Mouse (Mus musculus) T-helper 2 cell (primary cell): ENCODE results near the gene Tnrc18.

ENCODE experiments used
- in situ Hi-C: fragments of 300-600 bp; cut with MboI, MseI; formaldehyde crosslinking; loops from one replicate; pipeline ENCODE4 v1.15.1; 2025; ENCODE audit warnings: high pct_unique_total_duplicates

Tnrc18 gene

DNA sequence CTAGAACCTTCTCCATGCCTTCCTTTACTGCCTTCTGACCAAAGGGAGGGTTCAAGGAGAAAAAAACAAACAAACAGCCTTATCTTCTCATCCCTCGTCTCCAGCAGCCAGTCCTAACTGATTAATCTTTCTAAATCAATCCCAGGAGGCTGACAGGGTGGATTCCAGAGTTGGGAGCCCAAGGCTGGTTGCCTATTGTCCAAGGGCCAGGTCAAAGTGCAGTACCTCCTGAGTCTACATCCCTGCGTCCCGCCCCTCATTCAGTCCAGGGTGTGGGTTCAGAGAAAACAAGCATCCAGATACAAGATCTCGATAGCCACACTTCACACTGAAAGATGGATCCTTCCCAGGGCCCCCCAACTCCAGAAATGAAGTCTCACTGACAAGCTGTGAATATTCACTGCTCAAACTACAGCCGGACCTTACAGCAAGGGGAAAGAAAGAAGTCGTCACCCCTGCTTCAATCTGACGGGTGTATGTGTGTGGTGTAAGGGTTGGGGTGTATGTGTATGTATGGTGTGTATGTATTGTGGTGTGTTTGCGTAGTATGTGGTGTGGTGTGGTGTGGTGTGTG lies 5.5 kb downstream of the Tnrc18 start:
- in situ Hi-C loops: no loop called here

DNA sequence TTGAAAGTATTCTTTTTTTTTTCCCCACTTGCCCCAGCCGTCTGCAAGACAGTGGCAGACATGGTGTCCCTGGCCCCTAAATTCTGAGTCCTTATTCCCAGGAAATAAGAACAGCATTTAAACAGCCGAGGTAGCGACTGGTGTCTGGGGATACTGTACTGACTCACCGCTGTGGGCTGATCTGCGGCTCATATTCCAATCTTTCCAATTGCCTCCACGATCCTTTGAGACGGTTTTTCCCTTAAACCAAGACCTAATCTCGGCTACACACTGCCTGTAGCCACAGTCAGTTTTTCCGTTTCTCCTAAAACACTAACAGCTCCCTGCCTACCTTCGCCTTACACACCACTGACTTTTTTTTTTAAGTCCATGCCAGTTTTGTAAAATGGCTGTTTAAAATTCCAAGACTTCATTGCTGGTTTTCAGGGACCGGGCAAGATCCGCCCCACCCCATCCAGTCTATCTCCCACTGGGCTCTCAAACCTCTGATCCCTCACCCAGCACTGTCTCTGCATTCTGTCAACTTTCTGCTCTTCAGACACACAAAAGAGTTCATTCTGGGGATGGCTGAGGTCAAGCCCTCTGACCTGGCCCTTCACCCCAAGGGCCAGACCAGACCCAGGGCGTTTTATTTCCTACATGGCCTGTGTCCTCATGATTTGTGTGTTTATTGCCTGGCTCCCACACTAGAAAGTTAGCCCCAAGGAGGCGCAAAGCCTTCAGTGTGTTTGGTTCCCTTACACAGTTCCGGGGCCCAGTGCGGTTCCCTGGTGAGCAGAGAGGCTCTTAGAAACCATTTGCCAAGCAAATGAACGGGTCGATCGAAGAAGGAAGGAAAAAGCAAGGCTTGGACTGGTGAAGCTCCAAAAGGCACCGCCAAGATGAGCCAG lies 6.5 kb downstream of the Tnrc18 start:
- in situ Hi-C loops: no loop called here

GRCm38 (mm10) chr5:142807661-142808060 lies 9.8 kb downstream of the Tnrc18 start:
- in situ Hi-C loops: no loop called here

- in situ Hi-C loops: no loop called here
Measured at GRCm38 (mm10) chr5:142803746-142804145, 13.7 kb downstream of the Tnrc18 start.

GRCm38 (mm10) chr5:142802884-142803283 lies 14.6 kb downstream of the Tnrc18 start:
- in situ Hi-C loops: no loop called here

- in situ Hi-C loops: no loop called here
Measured at GRCm38 (mm10) chr5:142801977-142802376, 15.5 kb downstream of the Tnrc18 start.

DNA sequence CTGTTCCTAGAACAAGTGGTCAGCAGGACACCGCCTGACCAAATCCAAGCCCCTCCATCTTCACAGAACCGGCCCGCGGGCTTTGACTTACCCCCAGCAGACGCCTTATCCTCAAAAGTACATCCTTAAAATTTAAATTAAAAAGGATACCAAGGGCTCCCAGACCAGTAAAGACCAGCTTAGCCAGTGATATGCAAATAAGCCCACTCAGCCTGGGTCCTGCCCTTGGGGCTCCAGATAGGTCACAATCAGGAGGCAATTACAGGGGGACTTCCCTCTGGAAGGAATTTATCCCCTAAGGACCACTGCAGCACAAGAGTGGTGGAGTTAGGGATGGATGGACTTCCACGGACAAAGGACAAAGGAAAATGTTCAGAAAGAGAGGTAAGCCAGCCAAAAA lies 16.8 kb downstream of the Tnrc18 start:
- in situ Hi-C loops: no loop called here

DNA sequence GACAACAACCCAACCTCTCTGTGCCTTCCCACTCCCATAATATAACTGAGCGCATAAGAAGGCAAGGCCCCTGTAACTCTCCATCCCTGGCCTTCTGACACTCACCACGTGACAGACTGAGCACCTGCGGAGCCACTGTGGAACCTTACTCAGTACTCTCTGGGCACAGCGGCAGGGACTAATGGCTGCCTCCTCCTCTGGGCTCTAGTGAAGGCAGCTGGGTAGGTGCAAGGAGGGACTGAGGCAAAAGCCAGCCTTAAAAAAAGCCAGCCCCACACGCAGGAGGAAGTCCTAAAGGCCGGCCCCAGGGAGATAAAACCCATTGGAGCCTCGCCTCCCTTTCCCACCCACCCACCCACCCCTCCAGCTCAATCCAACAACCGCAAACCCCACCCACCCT lies 17.3 kb downstream of the Tnrc18 start:
- in situ Hi-C loops: no loop called here

- in situ Hi-C loops: no loop called here
Measured at GRCm38 (mm10) chr5:142799259-142799658, 18.2 kb downstream of the Tnrc18 start.

DNA sequence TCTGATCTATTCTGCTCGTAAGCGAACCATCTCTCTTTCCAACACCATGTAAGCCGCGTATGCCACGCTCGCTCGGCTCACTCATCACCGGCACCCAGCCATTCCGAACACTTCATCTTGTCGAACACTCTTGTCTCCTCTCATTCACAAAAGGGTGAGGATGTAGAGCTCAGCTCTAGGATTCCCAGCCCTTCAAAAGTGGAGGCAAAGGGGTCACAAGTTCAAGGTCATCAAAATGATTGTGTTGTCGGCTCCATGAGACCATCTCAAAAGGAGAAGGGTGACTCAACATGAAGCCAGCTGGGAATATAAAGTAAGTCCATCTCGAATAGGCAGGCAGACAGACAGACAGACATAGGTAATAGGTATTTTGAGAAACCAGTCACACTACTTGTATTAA lies 19.3 kb downstream of the Tnrc18 start:
- in situ Hi-C loops: no loop called here

GRCm38 (mm10) chr5:142797620-142798019 lies 19.8 kb downstream of the Tnrc18 start:
- in situ Hi-C loops: no loop called here

GRCm38 (mm10) chr5:142796921-142797320 lies 20.5 kb downstream of the Tnrc18 start:
- in situ Hi-C loops: no loop called here

DNA sequence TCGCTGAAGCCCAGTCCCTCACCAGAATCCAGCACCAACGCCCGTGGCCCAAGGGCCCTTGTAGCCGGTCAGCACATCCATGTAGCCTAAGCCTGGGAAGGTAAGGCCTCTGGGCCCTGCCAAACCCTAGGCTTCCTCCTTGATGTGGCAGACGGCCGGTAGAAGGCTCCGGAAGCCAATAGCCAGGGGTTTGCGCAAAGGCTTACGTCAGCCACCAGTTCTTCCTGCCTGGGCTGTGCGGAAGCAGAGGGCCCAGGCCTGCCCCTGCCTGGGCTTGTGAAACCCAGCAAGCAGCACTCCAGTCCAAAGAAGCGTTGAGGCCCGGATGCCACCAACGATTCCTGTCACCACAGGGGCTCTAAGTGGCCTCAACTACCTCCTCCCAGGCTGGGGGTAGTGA lies 22.9 kb downstream of the Tnrc18 start:
- in situ Hi-C loops: no loop called here

GRCm38 (mm10) chr5:142794161-142794560 lies 23.3 kb downstream of the Tnrc18 start:
- in situ Hi-C loops: no loop called here

- in situ Hi-C loops: no loop called here
Measured at GRCm38 (mm10) chr5:142792594-142792993, 24.9 kb downstream of the Tnrc18 start.

DNA sequence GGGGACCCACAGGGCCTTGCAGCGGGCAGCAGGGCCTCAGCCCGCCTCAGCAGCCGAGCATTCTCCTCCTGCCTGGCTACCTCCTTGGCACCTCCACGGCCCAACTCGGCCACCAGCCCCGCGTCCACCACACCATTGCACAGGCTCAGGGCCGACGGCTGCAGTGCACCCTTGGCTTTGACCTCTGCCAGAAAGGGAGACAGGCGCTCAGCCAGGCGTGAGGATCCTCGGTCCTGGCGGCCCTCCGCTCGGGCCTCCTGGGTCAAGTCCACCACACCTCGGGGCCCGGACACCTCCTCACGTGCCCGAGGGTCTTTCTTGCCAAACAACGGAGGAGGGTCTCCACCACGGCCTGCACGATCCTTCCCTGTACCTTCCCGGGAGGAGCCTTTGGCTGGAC lies 29.2 kb downstream of the Tnrc18 start:
- in situ Hi-C loops: no loop called here

DNA sequence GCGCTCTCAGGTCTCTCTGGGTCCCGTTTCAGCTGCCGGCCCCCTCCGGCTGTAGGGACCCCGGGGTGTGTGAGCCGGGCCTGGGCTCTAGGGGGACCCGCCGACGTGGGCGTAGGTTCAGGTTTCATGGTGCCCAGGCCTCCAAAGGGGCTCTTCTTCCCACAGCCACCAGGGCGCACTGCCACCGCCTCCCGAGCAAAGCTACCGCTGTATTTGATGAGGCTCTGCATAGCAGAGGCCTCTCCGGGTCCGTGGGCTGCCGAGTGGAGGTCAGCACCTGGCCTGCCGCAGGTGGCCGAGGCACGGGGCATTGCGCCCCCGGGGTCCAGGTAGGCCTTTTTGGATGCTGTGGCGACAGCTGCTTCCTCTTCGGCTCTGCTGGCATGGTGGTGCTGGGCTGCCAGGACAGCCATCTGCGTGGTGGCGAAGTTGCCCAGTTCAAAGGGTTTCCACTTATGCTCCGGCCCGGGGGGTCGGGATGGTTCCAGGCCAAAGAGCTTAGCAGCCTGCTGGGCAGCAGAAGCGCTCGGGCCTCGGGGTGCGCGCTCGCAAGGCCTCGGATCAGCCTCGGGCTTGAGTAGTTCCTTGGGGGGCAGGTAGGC lies 30.1 kb downstream of the Tnrc18 start:
- in situ Hi-C loops: no loop called here

DNA sequence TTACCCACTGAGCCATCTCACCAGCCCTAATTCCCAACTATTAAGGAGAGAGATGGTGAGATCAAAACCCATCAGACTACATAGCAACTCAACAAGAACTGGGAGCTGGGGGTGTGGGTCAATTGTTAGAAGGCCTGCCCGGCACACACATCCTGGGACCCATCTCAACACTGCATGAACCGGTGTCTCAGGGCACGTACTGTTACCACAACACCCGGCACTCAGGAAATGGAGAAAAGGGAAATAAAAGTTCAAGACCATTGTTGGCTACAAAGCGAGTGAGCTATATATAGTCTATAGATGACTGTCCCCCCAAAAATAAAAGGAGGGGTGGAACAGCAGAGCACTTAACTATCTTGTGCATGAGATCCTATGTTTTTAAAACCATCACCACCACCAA lies 30.8 kb downstream of the Tnrc18 start:
- in situ Hi-C loops: no loop called here

- in situ Hi-C loops: no loop called here
Measured at GRCm38 (mm10) chr5:142786215-142786614, 31.2 kb downstream of the Tnrc18 start.

DNA sequence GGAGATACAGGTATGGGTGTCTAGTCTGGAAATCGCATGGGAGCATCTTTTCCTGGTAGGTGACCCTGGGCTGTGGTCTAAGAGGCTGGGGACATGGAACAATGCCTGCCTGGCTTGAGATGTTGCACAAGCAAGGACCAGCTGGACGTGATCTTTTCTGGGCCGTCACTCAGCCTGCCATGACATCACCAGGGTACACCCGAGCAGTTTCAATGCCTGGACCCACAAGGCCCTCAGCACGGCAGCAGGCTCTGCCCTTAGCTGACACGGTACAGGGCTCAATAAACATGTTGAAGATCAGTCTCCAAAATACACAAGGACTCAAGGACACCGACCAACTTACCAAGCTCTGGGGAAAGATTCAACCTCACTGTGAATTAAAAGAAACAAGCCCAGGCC lies 34.3 kb downstream of the Tnrc18 start:
- in situ Hi-C loops: loop anchor here (5.0 kb wide), 1 partner anchor 99 kb away; no protein-coding TSS in a partner anchor

DNA sequence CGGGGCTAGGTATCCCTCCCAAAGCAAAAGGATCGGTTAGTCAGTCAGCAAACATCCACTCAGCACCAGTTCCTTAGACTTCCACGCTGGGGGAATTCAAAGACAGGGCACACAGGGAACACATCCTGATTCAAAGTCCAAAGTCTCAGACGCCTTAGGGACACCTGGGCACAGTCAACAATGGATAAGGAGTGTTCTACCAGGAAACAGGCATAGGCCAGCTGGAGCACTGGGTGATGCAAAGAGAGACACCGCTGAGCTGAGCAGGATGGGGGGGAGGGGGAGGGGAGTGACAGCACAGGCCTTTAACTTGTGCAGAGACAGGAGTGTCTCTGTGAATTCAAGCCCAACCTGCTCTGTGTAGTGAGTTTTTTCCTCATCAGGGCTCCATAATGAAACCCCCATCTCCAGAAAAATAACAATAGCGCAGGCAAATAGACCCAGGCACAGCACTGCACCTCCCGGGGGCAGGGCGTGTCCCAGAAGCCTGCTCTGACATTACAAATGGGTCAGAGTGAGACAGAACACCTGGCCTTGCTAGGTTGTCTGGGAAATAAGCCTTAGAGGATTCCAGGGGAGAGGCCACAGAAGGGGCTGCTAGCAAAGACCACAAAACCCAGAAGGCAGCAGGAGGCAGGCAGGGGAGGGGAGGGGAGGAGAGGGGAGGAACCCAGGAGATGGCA lies 34.9 kb downstream of the Tnrc18 start:
- in situ Hi-C loops: loop anchor here (5.0 kb wide), 1 partner anchor 100 kb away; no protein-coding TSS in a partner anchor

GRCm38 (mm10) chr5:142780579-142780978 lies 36.9 kb downstream of the Tnrc18 start:
- in situ Hi-C loops: loop anchor here (5.0 kb wide), 1 partner anchor 102 kb away; no protein-coding TSS in a partner anchor
